Mouse (Mus musculus) kidney, adult 2 months (tissue): ENCODE results near the gene Prkcg. TPM values are rescaled to one million over a fixed set of nuclear protein-coding genes. Genes with fewer than 3 reads are reported as not detected.
"Not testable (repeated sequence)": the region's sequence is repeated elsewhere in the genome, so short reads cannot be mapped to it uniquely, and the experiment has no call there.

Source experiments
- DNase-seq: peaks from one replicate; pipeline ENCODE4 v3.0.0; 2021
- H3K27ac ChIP-seq: fragments of 200-500 bp; 2 replicates; pipeline ENCODE4 v1.5.1; 2012; ENCODE audit warnings: low read depth, low read length, control low read depth, inconsistent platforms; ENCODE audit not compliant: insufficient read depth
- H3K27me3 ChIP-seq: fragments of 200-500 bp; replicated peaks from 2 replicates; pipeline ENCODE4 v1.6.1; 2012; ENCODE audit warnings: mild to moderate bottlenecking, moderate library complexity, low read length, inconsistent platforms; ENCODE audit not compliant: control insufficient read depth, insufficient read depth
- H3K36me3 ChIP-seq: fragments of 200-500 bp; 2 replicates; pipeline ENCODE4 v1.6.1; 2012; ENCODE audit warnings: mild to moderate bottlenecking, moderate library complexity, low read length, inconsistent platforms; ENCODE audit not compliant: control insufficient read depth, insufficient read depth
- H3K4me1 ChIP-seq: fragments of 200-500 bp; 2 replicates; pipeline ENCODE4 v1.6.1; 2011; ENCODE audit warnings: low read length; ENCODE audit not compliant: control insufficient read depth, insufficient read depth
- H3K4me3 ChIP-seq: fragments of 200-500 bp; 2 replicates; pipeline ENCODE4 v1.5.1; 2011; ENCODE audit warnings: mild to moderate bottlenecking, low read depth, low read length, control low read depth; ENCODE audit not compliant: insufficient read depth
- CTCF ChIP-seq: fragments of 200-500 bp; conservative IDR thresholded peaks from 2 replicates; pipeline ENCODE4 v1.5.1; 2011; ENCODE audit warnings: low read depth, mild to moderate bottlenecking, control low read depth, low read length, moderate library complexity, mixed read lengths; ENCODE audit not compliant: insufficient read depth, insufficient read length
- POLR2A ChIP-seq: fragments of 200-500 bp; IDR thresholded peaks from one replicate; pipeline ENCODE4 v1.6.1; 2011; ENCODE audit warnings: low read depth, low read length, control low read depth
- WGBS: fragments of 180-500 bp; shearing (Covaris S2); methylation state at CpG from one replicate; pipeline ENCODE4 v1.1.7; 2018; 5-methylcytosine and 5-hydroxymethylcytosine counted together
- polyA plus RNA-seq: library from polyadenylated mRNA; depleted of rRNA; stranded (reverse); fragments of >200 nt; gene quantifications from 2 replicates; pipeline ENCODE4 v1.2.3, GENCODE M21; 2012

Prkcg gene
- polyA plus RNA-seq, 1 experiment: 0.44 TPM

- Histone ChIP-seq H3K4me1 (no peaks in the 10 kb centered on the region), H3K36me3 (no peaks in the 10 kb centered on the region), H3K27ac (no peak overlapping the region), H3K4me3 (peak overlapping the region; percentile 72), H3K27me3 (no peaks in the 10 kb centered on the region)
- 40% methylated on average over 6 of the region's 6 CpGs for WGBS
- TF ChIP-seq POLR2A: no peak
- TF ChIP-seq CTCF: no peak
- DNase-seq: peak; percentile 29
Measured at GRCm38 (mm10) chr7:3291197-3291596, 2.2 kb downstream of the Prkcg start.

DNA sequence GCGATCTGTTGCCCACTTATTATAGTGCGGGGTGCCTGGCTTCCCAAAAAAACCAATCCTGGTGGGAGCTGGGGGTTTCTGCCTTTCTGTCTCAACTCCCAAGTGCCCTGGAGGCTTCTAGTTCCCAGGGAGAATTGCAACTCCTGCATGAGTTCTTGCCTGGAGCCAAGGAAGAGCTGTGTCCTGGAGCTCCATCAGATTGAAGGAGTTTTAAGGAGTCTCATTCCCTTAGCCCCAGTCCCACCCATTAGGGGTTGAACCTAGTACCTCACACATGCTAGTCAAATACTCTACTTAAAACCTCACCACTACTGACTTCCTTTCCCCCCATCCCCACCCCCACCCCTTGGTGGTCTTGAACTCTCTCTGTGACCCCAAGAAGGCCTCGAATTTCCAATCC, 2.8 kb downstream of the Prkcg start:
- WGBS: 65% methylated on average over 3 of the region's 3 CpGs
- Histone ChIP-seq H3K36me3 (no peaks in the 10 kb centered on the region), H3K27me3 (no peaks in the 10 kb centered on the region), H3K27ac (peak overlapping the region; percentile 1; the same call in 1 of the 2 replicates), H3K4me3 (peak overlapping the region; percentile 28), H3K4me1 (no peaks in the 10 kb centered on the region)
- no peak for DNase-seq
- TF ChIP-seq CTCF (no peak), POLR2A (no peak)

- H3K4me1 ChIP-seq, H3K27me3 ChIP-seq, H3K27ac ChIP-seq, H3K36me3 ChIP-seq, DNase-seq: not testable (repeated sequence)
- 63% methylated on average over 12 of the region's 12 CpGs for WGBS
- peak overlapping the region; percentile 28; the same call in 1 of the 2 replicates for H3K4me3 ChIP-seq
Measured at GRCm38 (mm10) chr7:3292271-3292670, 3.3 kb downstream of the Prkcg start.

GRCm38 (mm10) chr7:3292791-3293190, 3.8 kb downstream of the Prkcg start:
- Histone ChIP-seq H3K27ac (peak overlapping the region; percentile 13; the same call in 1 of the 2 replicates), H3K4me1 (no peaks in the 10 kb centered on the region), H3K27me3 (no peaks in the 10 kb centered on the region), H3K36me3 (no peaks in the 10 kb centered on the region), H3K4me3 (peak overlapping the region; percentile 41)
- peak; percentile 97 for DNase-seq
- under 1% methylated on average over 14 of the region's 14 CpGs for WGBS
- TF ChIP-seq CTCF (no peak; the same call in 1 of the 2 replicates), POLR2A (no peak)

DNA sequence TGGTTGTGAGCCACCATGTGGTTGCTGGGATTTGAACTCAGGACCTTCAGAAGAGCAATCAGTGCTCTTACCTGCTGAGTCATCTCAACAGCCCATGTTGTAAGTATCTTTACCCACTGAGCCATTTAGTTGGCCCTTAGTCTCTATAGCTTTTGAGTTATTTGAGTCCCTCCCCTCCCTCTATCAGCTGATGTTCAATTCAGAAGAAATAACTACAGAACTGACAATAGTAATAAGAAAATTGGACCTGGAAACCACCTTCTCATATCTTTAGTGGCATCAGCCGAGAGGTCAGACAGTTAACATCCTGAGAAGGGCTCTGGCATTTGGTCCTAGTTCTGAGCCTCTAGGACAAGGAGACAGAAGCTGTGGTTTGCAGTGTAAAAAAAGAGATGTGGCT, 5.8 kb downstream of the Prkcg start:
- DNase-seq: no peak
- no peak overlapping the region for H3K4me3 ChIP-seq
- no peaks in the 10 kb centered on the region for H3K36me3 ChIP-seq
- TF ChIP-seq POLR2A (no peak), CTCF (no peak)
- no peaks in the 10 kb centered on the region for H3K4me1 ChIP-seq
- H3K27ac ChIP-seq: no peak overlapping the region
- WGBS: 85% methylated on average over 1 of the region's 1 CpGs
- H3K27me3 ChIP-seq: no peaks in the 10 kb centered on the region

- TF ChIP-seq CTCF: no peak
- TF ChIP-seq POLR2A: no peak
- Histone ChIP-seq H3K27ac (no peak overlapping the region), H3K36me3 (no peaks in the 10 kb centered on the region), H3K4me1 (no peaks in the 10 kb centered on the region), H3K4me3 (no peak overlapping the region), H3K27me3 (no peaks in the 10 kb centered on the region)
- no peak for DNase-seq
- WGBS: 78% methylated on average over 5 of the region's 5 CpGs
Measured at GRCm38 (mm10) chr7:3295321-3296110, 6.5 kb downstream of the Prkcg start.

GRCm38 (mm10) chr7:3296711-3297110, 7.7 kb downstream of the Prkcg start:
- Histone ChIP-seq H3K27me3 (no peaks in the 10 kb centered on the region), H3K4me3 (no peak overlapping the region), H3K4me1 (no peaks in the 10 kb centered on the region), H3K36me3 (no peaks in the 10 kb centered on the region), H3K27ac (no peak overlapping the region)
- TF ChIP-seq CTCF: no peak
- TF ChIP-seq POLR2A: no peak
- no peak for DNase-seq
- 91% methylated on average over 16 of the region's 16 CpGs for WGBS
